Mouse (Mus musculus) heart, postnatal 14 days (tissue): Measurements from ENCODE around the gene Gm10376. TPM values are rescaled to one million over a fixed set of nuclear protein-coding genes. Genes with fewer than 3 reads are reported as not detected.
"Not testable (repeated sequence)": the region's sequence is repeated elsewhere in the genome, so short reads cannot be mapped to it uniquely, and the experiment has no call there.

ENCODE experiments used
- DNase-seq, 2 experiments: peaks; one replicate each; pipeline ENCODE4 v3.0.0; 2021 to 2022
- intact Hi-C: fragments of 180-260 bp; cut with DNase I; formaldehyde crosslinking; loops from one replicate; pipeline ENCODE4 v1.15.1; 2025
- long read RNA-seq, 2 experiments: library from polyadenylated mRNA; stranded (forward); transcript quantifications; one replicate each; pipeline ENCODE4 v2.0.0; 2021
- total RNA-seq, 2 experiments: library from RNA; stranded (reverse); gene quantifications; 2 replicates each; pipeline ENCODE4 v1.2.3; 2021

Gene Gm10376
- total RNA-seq, result not detected
- long read RNA-seq, experiment 1, result 0 reads
- long read RNA-seq, experiment 2, result 0 reads

GRCm38 (mm10) chr14:43015528-43015927 lies at the start of gene Gm10376:
Gene Gm10376, minus strand, starts transcription at chr14:43015628.
- intact Hi-C loops, DNase-seq: not testable (repeated sequence)

DNA sequence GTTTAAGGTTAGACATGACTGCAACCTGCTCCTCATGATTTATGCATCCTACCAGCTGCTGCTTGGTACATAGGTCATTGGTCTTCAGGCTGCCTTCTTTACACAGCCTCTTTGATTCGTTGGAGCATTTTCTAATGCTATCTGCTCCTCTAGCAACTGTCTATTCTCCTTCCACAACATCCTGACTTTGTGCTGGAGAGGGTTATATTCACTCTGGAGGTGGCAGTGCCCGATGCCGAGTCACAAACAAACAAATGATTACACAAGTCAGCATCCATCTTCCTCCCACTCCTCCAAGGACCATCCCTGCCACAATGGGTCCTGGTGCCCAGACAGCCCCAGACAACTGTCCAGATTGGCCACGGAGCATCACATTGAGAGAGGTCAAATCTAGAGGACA lies 44.8 kb upstream of the Gm10376 start:
- DNase-seq, intact Hi-C loops: not testable (repeated sequence)

DNA sequence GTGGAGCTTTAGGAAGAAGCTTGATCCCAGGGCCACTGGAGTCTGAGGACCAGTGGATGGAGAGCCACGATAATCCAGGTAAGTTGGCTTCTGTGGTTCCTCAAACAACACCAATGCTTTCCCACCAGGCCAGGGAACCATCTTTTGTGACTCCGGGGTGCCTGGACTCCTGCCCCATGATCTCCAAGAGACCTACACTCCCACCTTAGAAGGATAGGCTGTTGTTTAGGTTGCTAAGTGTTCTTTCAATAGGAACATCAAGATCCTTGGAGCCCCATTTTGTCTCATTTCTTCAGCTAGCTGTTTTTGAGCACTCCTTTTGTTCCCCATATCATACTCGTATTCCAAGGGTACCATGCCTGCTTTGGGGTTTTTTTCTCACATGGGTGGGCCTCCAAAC lies 42.6 kb upstream of the Gm10376 start:
- DNase-seq, intact Hi-C loops: not testable (repeated sequence)

GRCm38 (mm10) chr14:42993524-42993923 lies 21.9 kb downstream of the Gm10376 start, which contains the start of gene Gm8082:
Gene Gm8082, minus strand, starts transcription at chr14:42993624.
- DNase-seq, intact Hi-C loops: not testable (repeated sequence)

Other genes with a start within 250 kb of the Gm10376 start
- not detected for gene Gm3015, start 246.8 kb downstream of the Gm10376 start, total RNA-seq
- not detected for gene Gm10377, start 217.6 kb downstream of the Gm10376 start, total RNA-seq
- gene Gm21977, start 162.2 kb downstream of the Gm10376 start, total RNA-seq, result not detected
- not detected for gene Gm8082, start 22.0 kb downstream of the Gm10376 start, total RNA-seq
- gene Gm8094, start 61.0 kb upstream of the Gm10376 start, total RNA-seq, result not detected
- gene Gm8104, start 85.0 kb upstream of the Gm10376 start, total RNA-seq, result not detected
- gene Gm7233, start 164.2 kb upstream of the Gm10376 start, total RNA-seq, result not detected
- not detected for gene Gm8122, start 219.7 kb upstream of the Gm10376 start, total RNA-seq
- gene Gm8126, start 243.0 kb upstream of the Gm10376 start, total RNA-seq, result not detected